Mouse (Mus musculus): ENCODE data around the gene Hist1h4m. TPM values are rescaled to one million over a fixed set of nuclear protein-coding genes. Genes with fewer than 3 reads are reported as not detected.
A peak's percentile ranks its signal among the peaks of the same experiment; 100 is the strongest.
"Not testable (repeated sequence)": the region's sequence is repeated elsewhere in the genome, so short reads cannot be mapped to it uniquely, and the experiment has no call there.

Hist1h4m gene
- total and polyA plus RNA-seq, 3 experiments, result 1.6 to 18.2 (median 12.8) TPM

- TF ChIP-seq POLR2AphosphoS2 (IDR thresholded peaks at IDR 0.05; ENCODE audit: low read depth, low read length) (peak; percentile 99), RAD21 (IDR thresholded peaks at IDR 0.05; ENCODE audit: low read depth, low read length) (no peak), EP300 (IDR thresholded peaks at IDR 0.05; ENCODE audit: low read length) (no peak), ZNF384 (IDR thresholded peaks at IDR 0.05; ENCODE audit: low read depth, low read length) (no peak), HCFC1 (IDR thresholded peaks at IDR 0.05; ENCODE audit: low read depth, low read length) (no peak), ETS1 (conservative IDR thresholded peaks at IDR 0.05; ENCODE audit: low read depth, low read length) (no peak), MXI1 (IDR thresholded peaks at IDR 0.05; ENCODE audit: low read depth, low read length) (no peak), TBP (conservative IDR thresholded peaks at IDR 0.05; ENCODE audit: low read depth, low read length) (no peak), MAZ (IDR thresholded peaks at IDR 0.05; ENCODE audit: low read depth, low read length) (no peak)
Observed at GRCm38 (mm10) chr13:21786189-21786898, 25.2 kb upstream of the Hist1h4m start (continued).

GRCm38 (mm10) chr13:21786899-21787629, 24.5 kb upstream of the Hist1h4m start, which contains the start of the genes Hist1h2an and Hist1h2bp:
Hist1h2an (minus strand) TSS chr13:21787218.
Hist1h2bp (plus strand) TSS chr13:21787461.
- in situ Hi-C loops (cut with MboI; ENCODE audit: low pct_ligation_motif_present, low pct_unique_long_range_greater_than_20kb, low sequenced_read_pairs); H3K27me3 ChIP-seq (replicated peaks); H3K36me3 ChIP-seq (replicated peaks in 1 of 2; ENCODE audit: control insufficient read depth in 1 of 2, insufficient read depth in 1 of 2, low read length in 1 of 2); dilution Hi-C loops (cut with MboI; ENCODE audit: extremely low pct_ligation_motif_present, extremely low pct_unique_long_range_greater_than_20kb, low sequenced_read_pairs); H3K79me2 ChIP-seq (replicated peaks; ENCODE audit: control insufficient read depth, extremely low read depth, insufficient read depth, poor library complexity, severe bottlenecking); H3K9me3 ChIP-seq (replicated peaks; ENCODE audit: low read length): not testable (repeated sequence)
- peak within 1 kb of the TSS; percentile 88 for H3K4me2 ChIP-seq (ENCODE audit: insufficient read depth, low read depth, poor library complexity, severe bottlenecking)
- DNase-seq (ENCODE audit: extremely low read depth), result peak; percentile 97
- H3K27ac ChIP-seq (ENCODE audit: insufficient read depth, low read depth), result peak within 1 kb of the TSS; percentile 92
- H3K4me1 ChIP-seq (ENCODE audit: control insufficient read depth in 1 of 2, insufficient read depth in 2 of 2), result peaks cover 0 to 32% of the 10 kb centered on the region in 2 experiments; a peak in 3 of 4 replicates
- peak within 1 kb of the TSS; percentile 2 to 57 (median 37) for H3K4me3 ChIP-seq (replicated peaks in 1 of 3; ENCODE audit: low read depth in 2 of 3, low read length in 2 of 3, poor library complexity in 1 of 3)
- TF ChIP-seq POLR2A (IDR thresholded peaks at IDR 0.05; ENCODE audit: low read depth, low read length) (peak; percentile 87), HCFC1 (IDR thresholded peaks at IDR 0.05; ENCODE audit: low read depth, low read length) (peak; percentile 50; the same call in 1 of the 2 replicates), TBP (conservative IDR thresholded peaks at IDR 0.05; ENCODE audit: low read depth, low read length) (peak; percentile 99), NRF1 (IDR thresholded peaks at IDR 0.05; ENCODE audit: low read depth, low read length) (peak; percentile 68), CHD2 (IDR thresholded peaks at IDR 0.05; ENCODE audit: low read length) (peak; percentile 91), CHD1 (IDR thresholded peaks at IDR 0.05; ENCODE audit: low read depth, low read length) (peak; percentile 89; the same call in 1 of the 2 replicates), E2F4 (IDR thresholded peaks at IDR 0.05; ENCODE audit: insufficient replicate concordance, low read depth, low read length) (peak; percentile 94), POLR2AphosphoS2 (IDR thresholded peaks at IDR 0.05; ENCODE audit: low read depth, low read length) (peak; percentile 3; the same call in 1 of the 2 replicates), MYC (IDR thresholded peaks at IDR 0.05; ENCODE audit: low read depth, low read length) (peak; percentile 33; the same call in 1 of the 2 replicates), MAX (IDR thresholded peaks at IDR 0.05; ENCODE audit: low read length) (peak; percentile 58), NELFE (IDR thresholded peaks at IDR 0.05; ENCODE audit: low read depth, low read length) (peak; percentile 49), MXI1 (IDR thresholded peaks at IDR 0.05; ENCODE audit: low read depth, low read length) (peak; percentile 15; the same call in 1 of the 2 replicates), UBTF (IDR thresholded peaks at IDR 0.05; ENCODE audit: low read depth, low read length) (0 out of 2 replicates have a peak, but pooled peaks have one; percentile 64)
- H3K9ac ChIP-seq (ENCODE audit: insufficient read depth, low read depth), result peak within 1 kb of the TSS; percentile 78
